Mouse (Mus musculus) embryonic facial prominence, embryonic 11.5 days (tissue): Measurements from ENCODE around the gene 1700016C15Rik. TPM values are rescaled to one million over a fixed set of nuclear protein-coding genes. Genes with fewer than 3 reads are reported as not detected.

ENCODE experiments used
- ATAC-seq: fragments of 200-750 bp; cut with Nextera tagmentation; replicated peaks from 2 replicates; pipeline ENCODE4 v1.8.0; 2017; ENCODE audit warnings: low read depth; ENCODE audit not compliant: insufficient number of reproducible peaks, low FRiP score, low TSS enrichment
- DNase-seq: peaks from one replicate; pipeline ENCODE4 v3.0.0-alpha.2; 2015; ENCODE audit warnings: low spot score
- H3K27ac ChIP-seq: fragments of 300-500 bp; sonication (generic); replicated peaks from 2 replicates; pipeline ENCODE4 v1.5.1; 2014; ENCODE audit warnings: mild to moderate bottlenecking, low read depth, low read length, control low read depth
- H3K27me3 ChIP-seq: fragments of 300-500 bp; sonication (generic); 2 replicates; pipeline ENCODE4 v1.6.1; 2014; ENCODE audit warnings: mild to moderate bottlenecking, low read length, moderate library complexity, mixed read lengths; ENCODE audit not compliant: control insufficient read depth, insufficient read depth
- H3K36me3 ChIP-seq: fragments of 300-500 bp; sonication (generic); replicated peaks from 2 replicates; pipeline ENCODE4 v1.6.1; 2014; ENCODE audit warnings: low read depth, mild to moderate bottlenecking, low read length, moderate library complexity, mixed read lengths; ENCODE audit not compliant: control insufficient read depth, insufficient read depth
- H3K4me1 ChIP-seq: fragments of 300-500 bp; sonication (generic); 2 replicates; pipeline ENCODE4 v1.6.1; 2014; ENCODE audit warnings: low read length, mixed read lengths; ENCODE audit not compliant: control insufficient read depth, insufficient read depth
- H3K4me2 ChIP-seq: fragments of 300-500 bp; sonication (generic); 2 replicates; pipeline ENCODE4 v1.6.1; 2014; ENCODE audit warnings: low read depth, mild to moderate bottlenecking, control low read depth, low read length, moderate library complexity
- H3K4me3 ChIP-seq: fragments of 300-500 bp; sonication (generic); 2 replicates; pipeline ENCODE4 v1.5.1; 2014; ENCODE audit warnings: low read depth, low read length, control low read depth
- H3K9ac ChIP-seq: fragments of 300-500 bp; sonication (generic); replicated peaks from 2 replicates; pipeline ENCODE4 v1.6.1; 2014; ENCODE audit warnings: mild to moderate bottlenecking, control low read depth, low read length
- H3K9me3 ChIP-seq: fragments of 300-500 bp; sonication (generic); replicated peaks from 2 replicates; pipeline ENCODE4 v1.6.1; 2016; ENCODE audit warnings: mild to moderate bottlenecking, low read length, inconsistent platforms, mixed read lengths; ENCODE audit not compliant: control insufficient read depth
- WGBS: fragments of 180-500 bp; shearing (Covaris S2); extraction: QIAGEN DNeasy Blood & Tissue Kit; methylation state at CpG from one replicate; pipeline ENCODE4 v1.1.7; 2014; 5-methylcytosine and 5-hydroxymethylcytosine counted together
- polyA plus RNA-seq: library from polyadenylated mRNA; unstranded; fragments of >200 nt; fragmentation: Nextera tagmentation; extraction: Ambion mirVana; gene quantifications from 2 replicates; pipeline ENCODE4 v1.2.1, GENCODE M21; 2014

The 1700016C15Rik gene
- polyA plus RNA-seq, 1 experiment from 2014 or later, result not detected

DNA sequence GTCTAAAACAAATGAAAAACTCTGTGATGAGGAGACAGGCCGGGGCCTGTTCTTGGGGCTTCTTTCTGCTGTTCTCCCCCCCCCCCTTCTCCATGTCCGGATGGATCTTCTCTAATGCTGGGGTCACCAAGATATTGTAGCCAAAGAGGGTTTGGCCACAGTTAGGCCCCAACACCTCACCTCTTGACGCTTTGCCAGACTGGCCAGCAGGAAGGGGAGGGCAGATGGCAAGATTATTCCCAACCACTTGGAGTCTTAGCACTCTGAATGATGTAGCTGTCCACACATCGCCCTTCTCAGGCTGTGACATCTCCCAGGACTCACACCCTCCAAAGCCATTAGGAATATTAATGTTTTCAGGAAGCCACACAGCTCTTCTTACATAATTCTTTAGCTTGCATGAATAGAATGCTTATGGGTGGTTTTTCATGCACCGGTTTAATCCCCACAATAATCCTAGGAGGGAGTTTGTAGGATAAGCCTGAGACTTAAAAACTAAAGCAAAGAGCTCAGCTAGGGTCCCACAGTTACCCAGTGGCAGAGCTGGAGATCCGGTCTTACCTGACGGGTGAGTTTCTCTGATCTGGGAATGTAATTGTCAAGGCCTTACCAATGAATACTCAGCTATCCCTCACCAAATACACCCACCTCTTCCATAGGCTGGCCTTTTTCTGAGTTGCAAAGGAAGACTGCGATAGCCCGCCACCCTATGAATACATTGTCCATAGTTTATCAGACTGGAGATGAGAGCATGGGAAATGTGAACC lies 35.9 kb upstream of the 1700016C15Rik start:
- no peaks in the 10 kb centered on the region for H3K4me1 ChIP-seq
- H3K9me3 ChIP-seq, result no peaks in the 10 kb centered on the region
- no peaks in the 10 kb centered on the region for H3K27me3 ChIP-seq
- WGBS, result 82% methylated on average over 9 of the region's 9 CpGs
- H3K9ac ChIP-seq, result no peak overlapping the region
- no peaks in the 10 kb centered on the region for H3K36me3 ChIP-seq
- ATAC-seq (no peak), DNase-seq (peak; percentile 29)
- no peak overlapping the region for H3K4me2 ChIP-seq
- H3K4me3 ChIP-seq, result no peak overlapping the region
- no peak overlapping the region for H3K27ac ChIP-seq

DNA sequence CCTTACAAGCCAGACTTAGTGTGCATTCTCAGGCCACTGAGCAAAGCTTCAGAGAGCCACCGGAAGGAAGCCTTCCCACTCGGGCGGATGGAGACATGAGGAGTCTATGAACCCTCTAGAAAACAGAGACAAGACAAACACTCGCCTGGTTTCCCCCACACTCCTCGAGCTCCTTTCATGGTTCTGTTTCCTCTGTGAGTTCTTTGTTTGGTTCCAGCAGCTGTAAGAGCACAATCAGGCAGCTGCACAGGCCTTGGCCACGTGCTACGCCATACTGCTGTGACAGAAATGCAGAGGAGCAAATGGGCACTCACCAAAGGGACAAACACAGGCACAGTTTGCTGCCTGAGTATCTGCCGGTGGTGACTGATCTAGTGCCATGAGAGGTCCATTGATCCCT lies 29.1 kb upstream of the 1700016C15Rik start:
- 61% methylated on average over 8 of the region's 8 CpGs for WGBS
- no peak for ATAC-seq
- H3K9ac ChIP-seq, result no peak overlapping the region
- H3K9me3 ChIP-seq, result no peaks in the 10 kb centered on the region
- H3K4me3 ChIP-seq, result no peak overlapping the region
- H3K27ac ChIP-seq, result no peak overlapping the region
- H3K36me3 ChIP-seq, result no peaks in the 10 kb centered on the region
- DNase-seq, result no peak
- H3K4me1 ChIP-seq, result no peaks in the 10 kb centered on the region
- H3K4me2 ChIP-seq, result no peak overlapping the region
- H3K27me3 ChIP-seq, result no peaks in the 10 kb centered on the region

- Histone ChIP-seq H3K9me3 (no peaks in the 10 kb centered on the region), H3K4me3 (peak overlapping the region; percentile 27), H3K36me3 (no peaks in the 10 kb centered on the region), H3K4me2 (peak overlapping the region; percentile 68), H3K27me3 (no peaks in the 10 kb centered on the region), H3K9ac (peak overlapping the region; percentile 48), H3K27ac (no peak overlapping the region), H3K4me1 (no peaks in the 10 kb centered on the region)
- WGBS, result under 1% methylated on average over 15 of the region's 15 CpGs
- ATAC-seq (peak; percentile 82), DNase-seq (peak; percentile 91)
Measured at GRCm38 (mm10) chr1:177702481-177703146, 27.0 kb upstream of the 1700016C15Rik start.

DNA sequence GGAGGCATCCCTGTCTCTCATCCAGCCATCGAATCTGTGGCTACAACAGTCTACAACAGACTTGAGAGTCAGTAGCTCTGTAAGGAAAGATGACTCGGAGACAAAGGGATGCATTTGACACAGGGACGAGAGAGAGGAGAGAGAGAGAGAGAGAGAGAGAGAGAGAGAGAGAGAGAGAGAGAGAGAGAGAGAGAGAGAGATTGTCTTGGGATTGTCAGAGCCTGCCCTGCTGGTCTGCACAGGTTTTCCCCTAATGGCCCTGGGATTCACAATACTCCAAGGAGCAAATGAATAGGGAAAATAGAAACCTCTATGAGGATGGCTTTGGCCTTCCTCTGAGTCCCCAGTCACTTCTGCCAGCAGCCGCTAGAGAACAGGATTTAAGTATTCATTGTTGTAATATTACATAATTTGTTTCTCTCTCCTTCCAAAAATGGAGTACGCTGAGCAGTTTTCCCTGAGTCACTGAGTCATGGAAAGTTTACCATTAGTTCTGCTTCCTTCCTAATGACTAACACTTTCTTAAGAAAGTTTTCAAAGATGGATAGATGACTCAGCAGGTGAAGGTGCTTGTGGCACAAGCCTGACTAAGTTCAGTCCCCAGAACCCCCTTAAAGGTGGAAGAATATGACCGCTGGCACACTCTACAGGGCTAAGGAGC lies 26.3 kb upstream of the 1700016C15Rik start:
- Histone ChIP-seq H3K9ac (no peak overlapping the region), H3K27ac (no peak overlapping the region), H3K36me3 (no peaks in the 10 kb centered on the region), H3K9me3 (no peaks in the 10 kb centered on the region), H3K4me2 (no peak overlapping the region), H3K4me3 (no peak overlapping the region), H3K27me3 (no peaks in the 10 kb centered on the region), H3K4me1 (no peaks in the 10 kb centered on the region)
- 60% methylated on average over 6 of the region's 6 CpGs for WGBS
- DNase-seq, result no peak
- ATAC-seq, result no peak

DNA sequence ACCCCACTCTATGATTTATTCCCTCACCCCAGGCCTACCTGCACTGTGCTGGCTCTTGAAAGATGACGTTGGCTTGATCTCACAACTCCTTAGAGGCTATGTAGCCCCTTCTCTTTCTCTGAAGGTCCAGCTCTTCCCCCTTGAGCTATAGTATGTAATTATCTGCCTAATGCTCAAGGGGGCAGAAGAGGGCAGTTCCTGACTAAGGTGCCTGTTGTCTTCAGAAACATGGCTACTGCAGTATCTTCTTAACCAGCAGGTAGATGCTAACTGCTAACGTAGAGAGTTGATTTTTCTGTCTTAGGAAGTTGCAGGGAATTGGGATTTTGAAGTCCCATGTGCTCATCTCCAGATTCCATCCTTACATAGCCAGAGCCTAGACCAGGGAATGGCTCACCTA lies 24.4 kb upstream of the 1700016C15Rik start:
- H3K36me3 ChIP-seq, result no peaks in the 10 kb centered on the region
- H3K4me2 ChIP-seq, result no peak overlapping the region
- 38% methylated on average over 2 of the region's 2 CpGs for WGBS
- H3K4me1 ChIP-seq, result no peaks in the 10 kb centered on the region
- no peak overlapping the region for H3K27ac ChIP-seq
- DNase-seq (no peak), ATAC-seq (no peak)
- H3K27me3 ChIP-seq, result no peaks in the 10 kb centered on the region
- H3K4me3 ChIP-seq, result no peak overlapping the region
- H3K9me3 ChIP-seq, result no peaks in the 10 kb centered on the region; the same call in 1 of the 2 replicates
- H3K9ac ChIP-seq, result no peak overlapping the region

- Histone ChIP-seq H3K9ac (no peak overlapping the region), H3K27me3 (no peaks in the 10 kb centered on the region), H3K4me3 (no peak overlapping the region), H3K4me1 (no peaks in the 10 kb centered on the region), H3K4me2 (no peak overlapping the region), H3K36me3 (no peaks in the 10 kb centered on the region), H3K9me3 (no peaks in the 10 kb centered on the region; the same call in 1 of the 2 replicates), H3K27ac (no peak overlapping the region)
- ATAC-seq (no peak), DNase-seq (no peak)
- WGBS, result 89% methylated on average over 1 of the region's 1 CpGs
Measured at GRCm38 (mm10) chr1:177707571-177707970, 22.0 kb upstream of the 1700016C15Rik start.

DNA sequence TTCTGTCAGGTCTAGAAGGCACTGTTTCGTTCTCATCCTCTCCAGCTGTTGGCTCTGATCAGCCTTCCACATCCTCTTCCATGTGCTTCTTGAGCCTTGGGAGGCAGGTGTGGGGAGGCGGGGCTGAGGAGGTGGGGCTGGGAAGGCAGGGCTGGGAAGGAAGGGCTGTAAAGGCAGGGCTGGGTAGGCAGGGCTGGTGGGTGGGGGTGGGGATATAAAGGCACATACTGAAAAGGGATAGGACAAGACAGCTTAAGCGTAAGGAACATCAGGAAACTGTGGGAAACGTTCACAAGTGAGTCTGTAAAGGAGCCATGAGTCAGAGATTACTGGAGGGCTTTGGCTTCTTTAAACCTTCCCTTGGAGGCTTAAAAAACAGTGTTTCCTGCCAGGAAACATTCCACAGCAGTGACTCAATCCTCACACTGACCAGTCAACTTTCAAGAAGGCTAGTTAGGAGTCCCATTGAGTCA lies 21.0 kb upstream of the 1700016C15Rik start:
- H3K9me3 ChIP-seq, result no peaks in the 10 kb centered on the region; the same call in 1 of the 2 replicates
- WGBS, result 64% methylated on average over 4 of the region's 4 CpGs
- no peaks in the 10 kb centered on the region for H3K4me1 ChIP-seq
- no peak overlapping the region for H3K27ac ChIP-seq
- no peak for ATAC-seq
- no peak overlapping the region for H3K4me3 ChIP-seq
- H3K9ac ChIP-seq, result no peak overlapping the region
- no peak overlapping the region for H3K4me2 ChIP-seq
- H3K36me3 ChIP-seq, result no peaks in the 10 kb centered on the region
- DNase-seq, result no peak
- no peaks in the 10 kb centered on the region for H3K27me3 ChIP-seq

DNA sequence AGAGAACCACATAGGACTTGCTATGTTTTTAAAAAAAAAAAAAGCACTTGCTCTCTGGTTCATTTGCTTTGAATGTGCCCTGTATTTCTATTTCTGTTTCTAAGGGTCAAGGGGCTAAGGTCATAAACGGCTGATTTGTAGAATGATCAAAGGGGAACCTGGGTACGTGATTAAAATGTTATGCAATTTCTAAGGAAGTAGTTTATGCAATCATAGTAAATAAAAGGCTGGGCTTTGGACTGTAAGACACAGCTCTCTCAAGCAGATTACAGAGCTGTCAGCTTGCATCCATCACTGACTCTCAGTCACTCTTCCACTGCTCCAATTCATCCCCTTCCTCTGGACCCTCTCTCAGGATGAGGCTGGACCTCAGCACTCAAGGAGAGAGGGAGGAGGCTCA lies 18.6 kb upstream of the 1700016C15Rik start:
- Histone ChIP-seq H3K4me3 (no peak overlapping the region), H3K27me3 (no peaks in the 10 kb centered on the region), H3K4me2 (no peak overlapping the region), H3K9ac (no peak overlapping the region), H3K4me1 (no peaks in the 10 kb centered on the region), H3K36me3 (no peaks in the 10 kb centered on the region), H3K27ac (no peak overlapping the region), H3K9me3 (no peaks in the 10 kb centered on the region; the same call in 1 of the 2 replicates)
- ATAC-seq (no peak), DNase-seq (no peak)
- 56% methylated on average over 2 of the region's 2 CpGs for WGBS
